Mouse (Mus musculus) kidney, postnatal 36 days (tissue): Measurements from ENCODE around the gene Alox12.
A peak's percentile ranks its signal among the peaks of the same experiment; 100 is the strongest.

Experiments
- DNase-seq, 2 experiments: peaks; one replicate each; pipeline ENCODE4 v3.0.0; 2021 to 2022; ENCODE audit warnings: mixed read lengths in 2 of 2

Gene Alox12

DNA sequence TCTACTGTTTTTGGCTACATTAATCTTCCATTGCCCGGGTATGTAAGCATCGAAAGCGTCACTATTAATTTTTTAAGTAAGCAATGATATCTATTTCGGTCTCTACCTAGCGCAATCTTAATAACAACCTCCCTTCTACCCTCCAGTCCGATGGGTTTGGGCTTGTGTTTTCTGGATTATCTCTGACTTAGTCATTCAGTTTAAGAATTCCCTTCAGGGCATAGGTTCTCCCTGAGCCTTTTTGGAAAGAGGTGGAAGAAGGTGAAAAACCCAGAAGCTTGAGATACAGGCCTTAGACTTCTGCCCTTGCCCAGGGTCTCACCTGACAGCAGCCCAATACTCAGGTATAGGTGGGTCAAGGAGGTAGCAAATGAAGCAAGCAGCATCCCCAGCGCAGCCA, 35.3 kb downstream of the Alox12 start:
- DNase-seq, result no peak

DNA sequence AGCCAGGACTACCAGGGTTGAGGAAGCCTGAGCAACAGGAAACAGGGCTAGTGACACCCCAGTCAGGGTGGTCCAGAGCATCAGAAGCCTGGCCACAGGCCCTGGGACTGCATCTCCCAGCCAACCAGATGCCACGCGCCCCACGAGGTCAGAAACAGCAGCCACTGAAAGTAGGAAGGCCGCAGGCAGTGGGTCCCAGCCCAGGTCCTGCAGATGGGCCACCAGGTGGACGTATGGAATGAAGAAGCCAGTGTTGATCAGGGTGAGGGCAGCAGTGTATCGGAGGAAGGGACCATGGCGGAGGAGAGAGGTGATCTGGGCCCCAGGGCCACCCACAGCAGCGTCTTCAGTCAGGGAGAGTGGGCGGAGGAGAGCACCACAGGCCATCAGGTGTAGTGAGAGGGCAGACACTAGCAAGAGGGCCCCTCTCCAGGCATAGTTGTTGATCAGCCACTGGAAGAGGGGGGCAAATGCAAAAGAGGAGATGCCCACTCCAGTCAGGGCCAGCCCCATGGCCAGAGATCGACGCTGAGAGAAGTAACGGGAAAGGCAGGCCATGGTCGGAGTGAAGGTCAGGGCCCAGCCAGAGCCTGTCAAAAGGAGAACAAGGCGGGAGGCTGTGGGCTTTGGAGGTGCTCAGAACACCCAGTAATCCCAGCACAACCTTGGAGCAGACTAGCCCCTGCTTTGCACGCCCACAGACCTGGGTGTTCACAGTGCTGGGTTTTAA, 36.2 kb downstream of the Alox12 start:
- peak in 1 of 2 experiments; percentile 44 for DNase-seq

DNA sequence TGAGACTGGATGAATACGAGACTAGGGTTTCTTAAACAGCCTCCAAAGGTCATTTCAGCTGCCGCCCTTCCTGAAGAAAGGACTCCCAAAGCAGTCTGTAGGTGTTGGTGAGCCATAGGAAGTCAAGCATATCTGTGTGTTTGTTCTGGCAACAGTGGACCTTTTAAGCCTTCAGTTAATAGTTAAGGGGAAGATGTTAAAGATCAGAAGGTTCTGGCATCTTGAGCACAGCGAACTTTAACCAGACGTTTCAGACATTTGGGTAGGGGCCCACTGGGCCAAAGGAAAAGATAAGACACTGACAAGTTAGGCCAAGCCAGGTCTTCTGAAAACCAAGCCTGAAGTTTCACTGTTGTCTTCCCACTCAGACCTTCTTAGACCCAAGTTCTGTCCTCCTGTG, 37.1 kb downstream of the Alox12 start:
- peak; percentile 72 to 83 for DNase-seq

DNA sequence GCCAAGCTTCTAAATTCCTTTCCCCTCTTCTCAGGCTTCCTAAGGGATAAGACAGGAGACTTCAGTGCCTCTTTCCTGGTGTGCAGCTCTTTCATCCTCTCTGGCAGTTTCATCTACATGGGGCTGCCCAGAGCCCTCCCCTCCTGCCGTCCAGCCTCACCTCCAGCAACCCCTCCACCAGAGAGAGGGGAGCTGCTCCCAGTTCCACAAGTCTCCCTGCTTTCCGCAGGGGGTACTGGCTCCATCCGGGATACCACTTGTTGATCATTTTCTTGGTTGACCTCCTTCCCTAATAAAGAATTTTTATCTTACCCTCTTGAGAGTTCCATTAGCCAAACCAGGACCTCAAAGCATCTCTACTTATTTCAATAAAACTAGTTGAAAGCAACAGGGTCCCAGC, 39.0 kb downstream of the Alox12 start:
- DNase-seq, result no peak

DNA sequence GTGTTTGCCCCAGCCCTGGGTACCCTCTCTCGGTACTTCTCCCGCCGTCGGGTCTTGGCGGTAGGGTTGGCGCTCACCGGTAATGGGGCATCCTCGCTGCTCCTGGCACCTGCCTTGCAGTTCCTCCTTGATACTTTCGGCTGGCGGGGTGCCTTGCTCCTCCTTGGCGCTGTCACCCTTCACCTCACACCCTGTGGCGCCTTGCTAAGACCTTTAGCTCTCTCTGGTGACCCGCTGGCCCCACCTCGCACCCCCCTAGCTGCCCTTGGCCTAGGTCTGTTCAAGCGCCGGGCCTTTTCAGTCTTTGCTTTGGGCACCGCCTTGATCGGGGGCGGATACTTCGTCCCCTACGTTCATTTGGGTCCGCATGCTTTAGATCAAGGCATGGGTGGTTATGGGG, 39.9 kb downstream of the Alox12 start:
- peak; percentile 76 to 79 for DNase-seq

DNA sequence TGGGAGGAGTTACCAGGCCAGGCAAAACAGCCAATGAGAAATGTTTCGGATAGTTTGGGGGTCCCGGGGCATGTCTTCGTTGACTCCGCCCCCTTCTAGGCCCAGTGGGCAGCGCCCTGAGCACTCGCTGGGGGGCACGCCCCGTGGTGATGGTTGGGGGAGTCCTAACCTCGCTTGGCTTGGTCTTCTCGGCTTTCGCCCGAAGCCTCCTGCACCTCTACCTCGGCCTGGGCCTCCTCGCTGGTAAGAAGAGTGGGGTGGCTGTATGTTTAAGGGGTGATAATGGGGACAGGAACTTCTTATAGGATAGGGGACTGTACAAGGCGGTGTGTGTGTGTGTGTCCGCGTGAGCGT, 40.3 kb downstream of the Alox12 start:
- DNase-seq, result no peak

DNA sequence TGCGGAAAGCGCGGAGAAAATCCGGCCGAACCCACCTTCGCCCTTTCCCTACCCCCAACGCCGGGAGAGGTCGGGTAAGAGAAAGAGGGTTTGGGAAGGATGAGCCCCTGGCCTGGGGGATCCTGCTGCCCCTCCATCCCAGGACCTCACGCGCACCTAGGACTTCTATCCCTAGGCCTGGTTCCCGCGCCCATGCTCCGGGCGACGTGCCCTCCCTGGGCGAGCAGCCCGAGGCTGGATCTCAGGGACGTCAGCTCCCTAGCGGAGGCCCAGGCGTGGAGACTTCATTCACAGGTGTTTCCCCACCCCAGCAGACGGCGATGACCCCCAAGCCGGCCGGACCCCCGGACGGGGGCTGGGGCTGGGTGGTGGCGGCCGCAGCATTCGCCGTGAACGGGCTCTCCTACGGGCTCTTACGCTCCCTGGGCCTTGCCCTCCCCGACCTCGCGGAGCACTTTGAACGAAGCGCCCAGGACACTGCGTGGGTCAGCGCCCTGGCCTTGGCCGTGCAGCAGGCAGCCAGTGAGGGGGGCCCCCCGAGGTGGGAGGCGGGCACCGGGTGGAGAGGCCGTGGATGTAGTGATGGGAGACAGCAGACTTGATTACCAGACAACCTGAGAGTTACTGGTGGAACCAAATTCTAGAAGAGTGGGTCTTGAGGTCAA, 40.8 kb downstream of the Alox12 start:
- DNase-seq, result peak; percentile 86 to 88

DNA sequence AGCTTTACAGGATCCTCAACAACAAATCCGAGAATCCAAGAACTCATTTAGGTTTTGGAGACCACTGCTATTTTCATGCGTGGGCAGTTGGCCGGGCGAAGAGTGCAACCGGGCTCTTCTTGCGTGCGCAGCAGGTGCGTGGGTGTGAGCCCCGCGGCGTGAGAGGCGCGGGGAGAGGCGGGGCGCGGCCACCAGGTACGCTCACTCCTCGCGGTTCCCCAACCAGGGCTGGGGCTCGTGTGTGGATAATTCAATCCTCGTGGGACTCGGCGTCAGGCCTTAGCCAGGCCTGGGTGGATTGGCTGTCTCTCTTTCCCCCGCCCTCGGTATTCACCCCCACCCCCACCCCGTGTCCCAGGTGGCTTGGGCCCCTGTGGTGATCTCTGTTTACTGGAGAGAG, 41.4 kb downstream of the Alox12 start:
- peak in 1 of 2 experiments; percentile 52 for DNase-seq

DNA sequence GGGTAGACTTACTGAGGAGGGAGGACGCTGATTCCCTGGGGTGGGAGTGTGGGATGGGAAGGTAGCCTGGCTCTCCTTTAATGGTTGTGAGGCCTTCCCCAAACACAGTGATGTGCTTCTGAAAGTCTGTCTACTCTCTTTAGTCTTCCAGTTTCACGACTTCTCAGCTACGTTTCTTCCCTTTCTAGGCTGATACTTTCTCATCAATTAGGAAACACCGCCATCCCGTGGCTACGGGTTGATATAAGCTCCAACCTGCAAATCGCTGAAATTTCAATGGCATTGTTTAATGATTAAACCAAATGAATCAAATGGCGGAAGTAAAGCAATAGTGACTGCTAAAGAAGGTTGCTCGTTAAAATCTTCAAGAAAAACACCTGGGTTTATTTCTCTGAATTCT, 42.3 kb downstream of the Alox12 start:
- DNase-seq, result peak; percentile 88 to 90

DNA sequence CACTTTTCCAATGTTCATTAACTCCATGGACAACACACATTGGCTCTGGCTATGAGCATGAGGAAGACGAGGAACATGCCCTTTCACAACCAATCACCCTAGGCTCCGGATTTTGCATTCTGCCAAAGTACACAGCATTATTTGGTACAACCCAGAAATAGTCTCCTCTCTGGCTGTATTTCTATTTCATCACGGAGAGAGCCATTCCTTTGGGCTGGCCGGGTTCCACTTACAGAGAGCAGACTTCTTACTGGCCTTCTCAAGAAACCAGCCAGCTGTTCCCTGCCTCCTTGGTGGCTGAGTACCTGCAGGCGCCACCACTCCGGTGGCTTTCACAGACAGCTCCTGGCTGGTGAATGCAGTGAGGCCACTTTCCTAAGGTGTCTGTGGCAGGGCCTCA, 42.7 kb downstream of the Alox12 start, which contains the start of gene Slc16a11:
Gene Slc16a11 (plus strand): TSS at position 330 of the 400 bp plus-strand sequence.
- DNase-seq, result peak in 1 of 2 experiments; percentile 41

DNA sequence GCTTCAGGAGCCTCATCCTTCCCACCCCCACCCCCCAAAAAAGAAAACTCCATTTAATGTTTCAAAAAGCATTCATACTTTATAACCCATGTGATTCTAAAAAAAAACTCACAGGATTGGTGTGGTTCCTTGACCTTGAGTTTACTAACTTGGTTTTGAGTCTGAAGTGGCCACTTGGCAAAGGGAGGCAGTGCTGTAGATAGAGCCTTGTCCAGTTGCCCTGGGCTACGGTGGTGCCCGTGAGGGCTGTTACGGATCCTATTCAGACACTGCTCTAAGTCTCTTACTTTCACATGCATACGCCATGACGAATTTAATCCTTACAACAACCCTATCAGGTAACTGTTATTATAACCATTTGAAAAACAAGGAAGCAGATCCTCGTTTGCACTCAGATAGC, 43.2 kb downstream of the Alox12 start:
- DNase-seq, result no peak

DNA sequence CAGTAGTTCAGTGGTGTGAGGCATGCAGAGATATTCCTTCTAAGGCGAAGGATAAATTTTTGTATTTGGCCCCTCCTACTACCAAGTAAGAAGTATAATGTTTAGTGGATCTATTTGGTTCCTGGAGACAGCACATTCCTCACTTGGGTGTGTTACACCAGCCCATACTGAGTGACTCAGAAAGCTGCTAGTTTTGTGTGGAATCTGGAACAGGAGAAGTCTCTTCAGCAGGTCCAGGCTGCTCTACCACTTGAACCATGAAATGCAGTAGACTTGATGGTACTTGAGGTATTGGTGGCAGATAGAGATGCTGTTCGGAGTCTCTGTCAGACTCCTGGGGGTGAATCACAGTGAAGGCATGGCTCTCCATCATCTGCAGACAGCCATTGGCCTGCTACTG, 44.5 kb downstream of the Alox12 start:
- no peak for DNase-seq

DNA sequence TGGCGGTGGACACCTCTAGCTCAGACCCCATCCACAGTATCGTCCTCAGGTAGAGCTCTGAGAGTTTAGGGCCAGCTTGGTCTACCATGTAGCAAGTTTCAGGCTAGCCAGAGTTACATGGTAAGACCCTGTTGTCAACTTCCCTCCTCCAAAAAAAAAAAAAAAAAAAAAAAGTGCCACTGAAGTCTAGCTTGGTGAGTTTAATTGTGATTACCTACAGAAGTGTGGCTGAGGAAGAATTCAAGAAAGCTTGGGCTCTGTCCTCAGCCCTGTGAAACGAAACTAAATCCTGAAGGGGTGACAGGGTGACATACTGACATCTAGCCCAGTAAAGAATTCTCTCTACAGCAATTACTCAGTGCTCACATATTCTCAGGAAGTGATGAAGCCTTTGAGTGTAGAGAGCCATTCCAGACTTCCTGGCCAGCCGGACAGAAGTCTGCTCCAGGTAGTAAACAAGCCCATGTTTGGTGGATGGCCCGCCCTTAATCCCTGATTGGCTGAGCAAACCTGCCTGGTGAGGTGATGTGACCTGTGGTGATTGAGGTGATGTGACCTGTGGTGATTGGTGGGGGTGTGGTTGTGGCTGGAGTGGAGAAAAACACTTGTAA, 46.3 kb downstream of the Alox12 start:
- DNase-seq, result peak in 1 of 2 experiments; percentile 25

DNA sequence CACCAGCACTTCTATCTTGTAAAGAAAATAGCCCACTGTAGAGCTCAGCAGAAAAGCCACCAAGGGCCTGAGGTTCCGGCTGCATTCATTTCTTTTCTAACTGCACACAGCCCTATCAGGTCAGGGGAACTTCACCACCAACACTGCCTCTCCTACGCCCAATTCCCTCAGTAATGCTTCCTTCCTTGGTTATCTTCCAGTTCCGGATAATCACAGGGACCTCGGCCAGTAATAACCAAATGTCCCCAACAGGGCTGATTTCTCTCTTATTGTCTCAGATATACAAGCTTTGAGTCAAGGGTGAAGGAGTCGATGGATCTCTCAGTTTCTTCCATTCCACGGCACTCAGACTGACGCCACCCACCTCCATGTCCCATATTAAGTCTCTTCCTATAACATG, 47.9 kb downstream of the Alox12 start:
- DNase-seq, result no peak

DNA sequence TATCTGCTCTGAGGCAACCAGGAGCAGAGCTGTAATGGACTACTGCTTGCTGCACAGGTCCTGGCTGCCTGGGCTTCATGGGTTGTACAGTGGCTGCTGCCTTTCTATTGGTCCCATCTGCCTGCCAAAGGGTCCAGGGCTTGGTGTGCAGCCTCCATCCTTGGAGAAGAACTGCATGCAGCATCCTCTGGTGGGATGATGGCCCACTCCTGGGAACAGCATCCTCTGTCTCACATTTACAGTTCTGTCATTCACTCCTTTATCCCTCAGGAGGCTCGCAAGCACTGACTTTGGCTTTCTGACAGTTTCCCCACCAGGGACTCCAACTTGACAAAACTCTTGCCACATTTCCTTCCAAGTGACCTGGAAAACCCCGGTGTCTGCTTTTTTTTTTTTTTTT, 48.4 kb downstream of the Alox12 start:
- DNase-seq, result no peak

DNA sequence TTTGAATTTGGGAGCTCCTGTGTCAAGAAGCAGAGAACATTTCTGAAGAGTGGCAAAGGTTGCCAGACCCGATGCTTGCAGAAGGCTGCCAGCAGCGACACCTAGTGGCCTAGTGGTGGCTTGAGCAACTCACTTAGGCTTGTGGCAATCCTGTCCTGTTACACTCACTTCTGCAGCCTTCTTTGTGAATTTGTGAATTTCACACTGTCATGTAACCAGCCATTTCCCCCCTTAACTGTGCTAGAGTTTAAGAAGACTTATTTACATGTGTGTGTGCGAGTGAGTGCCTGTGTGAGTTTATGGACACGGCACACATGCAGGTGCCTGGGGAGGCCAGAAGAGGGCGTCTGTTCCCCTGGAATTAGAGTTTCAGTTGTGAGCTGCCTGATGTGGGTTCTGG, 53.5 kb downstream of the Alox12 start:
- DNase-seq, result peak; percentile 91 to 96

DNA sequence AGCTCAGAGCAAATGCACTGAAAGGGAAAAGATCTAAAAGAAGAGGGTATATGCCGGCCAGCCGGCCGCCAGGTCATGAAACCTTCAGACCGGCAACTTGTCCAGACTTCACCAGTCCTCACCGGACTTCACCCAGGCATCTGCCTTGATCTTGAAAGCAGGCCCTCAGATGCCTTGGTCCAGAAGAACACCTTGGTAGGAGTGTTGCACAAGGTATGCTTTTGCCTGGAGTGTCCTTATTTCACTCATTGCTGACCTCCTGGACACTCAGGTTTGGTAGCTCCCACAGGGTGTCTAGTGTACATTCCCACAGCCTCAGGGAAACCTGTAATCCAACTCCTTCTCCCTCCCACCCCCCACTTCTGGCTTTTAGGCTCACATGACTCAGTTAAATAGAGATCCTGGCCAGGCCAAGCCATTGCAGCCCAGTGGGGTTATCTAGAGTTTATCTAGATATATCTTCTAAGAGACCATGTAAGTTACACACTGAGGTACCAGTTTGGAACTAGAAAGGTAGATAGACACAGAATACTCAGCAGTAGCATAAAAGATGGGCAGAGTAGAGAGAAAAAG, 55.0 kb downstream of the Alox12 start:
- peak in 1 of 2 experiments; percentile 37 for DNase-seq

DNA sequence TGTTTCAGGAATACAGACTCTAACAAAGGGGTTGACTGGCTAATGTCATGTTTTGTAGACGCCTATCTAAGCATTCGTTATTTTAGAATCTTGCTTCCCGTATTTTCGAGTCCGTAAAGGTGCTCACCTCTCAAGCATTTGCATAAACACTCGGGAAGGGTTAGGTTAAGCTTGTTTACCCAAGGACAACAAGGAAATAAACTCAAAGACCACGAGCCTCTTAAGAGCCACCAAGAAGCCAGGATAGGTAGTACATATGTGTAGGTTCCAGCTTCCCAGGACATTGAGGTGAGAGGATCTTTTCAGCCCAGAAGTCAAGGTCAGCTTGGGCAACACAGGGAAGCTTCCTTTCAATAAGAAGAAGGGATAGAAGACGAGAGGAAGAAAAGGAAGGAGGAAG, 56.0 kb downstream of the Alox12 start:
- no peak for DNase-seq

DNA sequence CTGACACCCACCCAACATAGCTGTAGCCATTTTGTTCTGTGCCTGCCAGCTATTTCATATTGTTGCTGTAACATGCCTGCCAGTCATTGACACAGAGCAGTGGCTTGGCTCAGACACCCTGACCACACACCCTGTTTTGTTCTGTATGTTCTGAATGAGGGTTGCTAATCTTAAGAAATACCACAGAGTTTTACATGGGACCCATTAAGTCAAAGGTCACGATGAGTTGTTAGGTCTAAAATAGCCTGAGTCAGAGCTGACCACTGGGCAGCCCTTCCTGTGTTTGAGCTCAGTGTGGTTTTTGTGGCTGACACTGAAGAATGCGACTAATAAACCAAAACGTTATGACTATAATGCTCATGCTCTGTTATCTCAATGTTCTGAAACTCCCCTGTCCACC, 56.8 kb downstream of the Alox12 start:
- DNase-seq, result no peak

DNA sequence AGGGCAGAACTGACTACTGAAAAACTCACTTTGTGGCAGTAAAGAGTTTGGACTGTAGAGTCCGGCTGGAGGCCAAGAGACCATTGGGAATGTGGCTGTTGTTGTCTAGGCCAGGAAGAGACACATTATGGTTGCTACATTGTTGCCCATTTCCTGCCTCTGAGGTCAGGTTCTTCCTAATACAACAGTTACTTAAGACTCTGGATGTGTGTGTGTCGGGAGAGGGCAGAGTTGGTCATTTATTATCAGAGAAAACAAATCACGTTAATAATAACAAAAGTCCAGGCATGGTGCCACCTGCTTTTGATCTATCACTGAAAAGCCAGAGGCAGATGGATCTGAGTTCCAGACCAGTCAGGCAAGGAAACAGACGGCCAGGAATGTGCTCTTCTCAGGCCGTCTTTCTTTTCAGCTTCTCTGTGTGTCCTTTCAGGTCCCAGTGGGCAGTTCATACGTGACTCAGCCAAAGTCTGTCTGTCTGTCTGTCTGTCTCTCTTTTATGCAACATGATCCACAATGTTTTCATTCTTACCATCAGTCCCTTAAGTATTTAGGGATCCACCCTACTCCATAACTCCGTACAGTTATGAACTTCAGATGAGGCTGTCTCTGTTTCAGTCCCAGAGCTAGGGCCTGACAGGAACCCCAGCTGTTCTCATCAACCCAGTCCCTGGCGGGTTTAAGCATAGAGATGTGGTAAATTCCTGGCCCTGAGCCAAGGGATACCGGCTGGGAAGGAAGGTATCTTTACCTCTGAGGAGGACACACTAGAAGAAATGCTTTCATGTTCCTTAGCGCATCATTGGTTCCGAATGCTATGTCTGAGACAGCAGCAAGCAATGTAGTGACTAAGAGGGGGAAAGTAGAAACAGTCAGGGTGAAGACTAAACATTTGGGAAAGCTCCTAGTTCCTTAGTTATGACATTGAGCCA, 61.5 kb downstream of the Alox12 start:
- peak; percentile 49 to 64 for DNase-seq

DNA sequence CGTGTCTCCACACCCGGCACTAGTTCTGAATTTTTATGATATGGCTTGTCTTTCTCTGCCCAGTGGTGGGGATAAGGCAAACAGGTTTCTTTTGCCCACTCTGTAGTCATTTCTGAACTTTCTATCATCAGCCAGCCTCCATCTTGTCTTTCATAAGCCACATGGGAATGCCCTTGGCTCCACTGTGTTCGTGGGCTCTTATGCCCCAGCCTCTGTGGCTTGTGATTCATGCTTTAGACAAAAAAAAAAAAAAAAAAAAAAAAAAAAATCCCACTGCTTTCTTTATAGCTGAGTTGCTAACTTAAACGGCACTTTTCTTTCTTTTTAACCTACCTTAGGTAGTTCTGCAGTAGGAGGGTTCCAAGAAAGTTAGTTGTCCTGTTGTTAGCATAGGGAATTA, 63.0 kb downstream of the Alox12 start:
- DNase-seq, result no peak
